Mouse (Mus musculus) myocyte (in vitro differentiated cells): ENCODE data around the gene Avpr1b. TPM values are rescaled to one million over a fixed set of nuclear protein-coding genes. Genes with fewer than 3 reads are reported as not detected.
A peak's percentile ranks its signal among the peaks of the same experiment; 100 is the strongest.

Source experiments
- H3K27me3 ChIP-seq: one replicate; pipeline ENCODE4 v1.6.1; 2011; ENCODE audit not compliant: control insufficient read depth, insufficient read depth, insufficient read length
- H3K36me3 ChIP-seq: one replicate; pipeline ENCODE4 v1.6.1; 2011; ENCODE audit not compliant: control insufficient read depth, insufficient read depth
- H3K4me2 ChIP-seq: one replicate; pipeline ENCODE4 v1.6.1; 2011; ENCODE audit warnings: low read depth, control low read depth
- H3K4me3 ChIP-seq: one replicate; pipeline ENCODE4 v1.5.1; 2011; ENCODE audit warnings: mild to moderate bottlenecking, control low read depth, moderate library complexity
- H3K79me2 ChIP-seq: one replicate; pipeline ENCODE4 v1.6.1; 2011; ENCODE audit not compliant: control insufficient read depth, insufficient read depth
- H3ac ChIP-seq: one replicate; pipeline ENCODE4 v1.6.1; 2011; ENCODE audit not compliant: control insufficient read depth, insufficient read length
- CEBPB ChIP-seq: IDR thresholded peaks from 2 replicates; pipeline ENCODE4 v1.6.1; 2011; ENCODE audit warnings: mild to moderate bottlenecking, moderate library complexity; ENCODE audit not compliant: poor library complexity, insufficient read depth, severe bottlenecking
- E2F4 ChIP-seq: IDR thresholded peaks from one replicate; pipeline ENCODE4 v1.6.1; 2011; ENCODE audit warnings: mild to moderate bottlenecking, control low read depth, moderate library complexity; ENCODE audit not compliant: insufficient read depth
- MAX ChIP-seq: IDR thresholded peaks from one replicate; pipeline ENCODE4 v1.6.1; 2011; ENCODE audit warnings: low read depth, mild to moderate bottlenecking, control low read depth
- MYOD1 ChIP-seq, 3 experiments: IDR thresholded peaks; one replicate each; pipeline ENCODE4 v1.6.1; 2011; ENCODE audit warnings: control low read depth in 2 of 3, low read depth in 2 of 3, mild to moderate bottlenecking in 2 of 3, moderate library complexity in 1 of 3; ENCODE audit not compliant: insufficient read length in 2 of 3, control insufficient read depth in 1 of 3
- MYOG ChIP-seq, 3 experiments: IDR thresholded peaks; one replicate each; pipeline ENCODE4 v1.6.1; 2011; ENCODE audit warnings: control low read depth in 2 of 3, low read depth in 2 of 3, mild to moderate bottlenecking in 2 of 3; ENCODE audit not compliant: insufficient read length in 2 of 3, control insufficient read depth in 1 of 3, insufficient read depth in 1 of 3
- POLR2A ChIP-seq: IDR thresholded peaks from one replicate; pipeline ENCODE4 v1.6.1; 2011; ENCODE audit warnings: low read depth, mild to moderate bottlenecking, control low read depth, moderate library complexity; ENCODE audit not compliant: insufficient read length
- POLR2AphosphoS2 ChIP-seq: IDR thresholded peaks from one replicate; pipeline ENCODE4 v1.6.1; 2011; ENCODE audit warnings: low read depth, control low read depth; ENCODE audit not compliant: insufficient read length
- REST ChIP-seq: IDR thresholded peaks from one replicate; pipeline ENCODE4 v1.6.1; 2011; ENCODE audit warnings: mild to moderate bottlenecking, control low read depth, moderate library complexity; ENCODE audit not compliant: insufficient read depth, insufficient read length
- SRF ChIP-seq: IDR thresholded peaks from one replicate; pipeline ENCODE4 v1.6.1; 2011; ENCODE audit warnings: low read depth; ENCODE audit not compliant: control insufficient read depth, insufficient read length
- TCF12 ChIP-seq: IDR thresholded peaks from one replicate; pipeline ENCODE4 v1.6.1; 2011; ENCODE audit warnings: mild to moderate bottlenecking, control low read depth; ENCODE audit not compliant: poor library complexity, insufficient read depth, severe bottlenecking
- TCF3 ChIP-seq: IDR thresholded peaks from one replicate; pipeline ENCODE4 v1.6.1; 2011; ENCODE audit warnings: low read depth, control low read depth; ENCODE audit not compliant: insufficient read length
- USF1 ChIP-seq: IDR thresholded peaks from one replicate; pipeline ENCODE4 v1.6.1; 2011; ENCODE audit warnings: low read depth, mild to moderate bottlenecking, control low read depth, moderate library complexity
- polyA plus RNA-seq: library from polyadenylated mRNA; unstranded; fragments of >200 nt; fragmentation: generic; extraction: Trizol; gene quantifications from one replicate; pipeline ENCODE4 v1.2.1, GENCODE M21; 2012; ENCODE audit warnings: missing spikeins

Avpr1b gene
- polyA plus RNA-seq: not detected

DNA sequence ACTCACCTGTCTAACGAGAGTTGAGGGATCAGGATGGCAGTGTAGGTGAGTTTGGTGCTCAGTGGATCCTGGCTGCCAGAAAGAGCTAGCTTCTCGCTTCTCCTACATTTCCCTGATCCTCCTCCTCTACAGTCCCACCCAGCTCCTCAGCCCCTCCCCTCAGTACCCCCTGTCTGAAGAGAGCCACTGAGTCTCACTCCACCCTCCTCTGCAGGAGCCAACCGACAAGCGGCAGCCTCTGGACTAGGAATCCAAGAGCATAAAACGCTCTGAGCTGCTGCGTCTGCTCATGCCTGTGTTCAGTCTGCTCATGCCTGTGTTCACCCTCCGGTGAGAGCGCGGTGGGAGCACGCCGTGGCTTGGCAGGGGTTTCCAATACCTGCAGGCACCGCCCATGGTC lies at the start of gene Avpr1b:
Avpr1b (plus strand) TSS at position 335 of the 400 bp plus-strand sequence.
- H3K4me3 ChIP-seq: no peak within 1 kb of the TSS
- H3K36me3 ChIP-seq: no peaks in the 10 kb centered on the region
- H3K79me2 ChIP-seq: no peaks in the 10 kb centered on the region
- no peak within 1 kb of the TSS for H3ac ChIP-seq
- H3K27me3 ChIP-seq: peaks cover 71% of the 10 kb centered on the region
- no peak for TF ChIP-seq USF1
- TF ChIP-seq POLR2A: no peak
- TF ChIP-seq MAX: no peak
- TF ChIP-seq TCF12: no peak
- TF ChIP-seq POLR2AphosphoS2: no peak
- no peak within 1 kb of the TSS for H3K4me2 ChIP-seq

- H3K36me3 ChIP-seq: no peaks in the 10 kb centered on the region
- H3K27me3 ChIP-seq: no peaks in the 10 kb centered on the region
- TF ChIP-seq POLR2A: no peak
- no peak for TF ChIP-seq MAX
- TF ChIP-seq TCF3: no peak
- no peak for TF ChIP-seq MYOG (IDR thresholded peaks at IDR 0.05; ENCODE audit: control insufficient read depth in 1 of 3, insufficient read depth in 1 of 3, insufficient read length in 2 of 3, low read depth in 2 of 3)
- TF ChIP-seq TCF12: no peak
- no peak for TF ChIP-seq MYOD1 (IDR thresholded peaks at IDR 0.05; ENCODE audit: control insufficient read depth in 1 of 3, insufficient read length in 2 of 3, low read depth in 2 of 3)
- TF ChIP-seq POLR2AphosphoS2: no peak
- no peak for TF ChIP-seq REST
- TF ChIP-seq CEBPB: no peak
- TF ChIP-seq USF1: no peak
- TF ChIP-seq E2F4: no peak
- TF ChIP-seq SRF: no peak
- H3ac ChIP-seq: no peak overlapping the region
- H3K79me2 ChIP-seq: no peaks in the 10 kb centered on the region
- no peak overlapping the region for H3K4me3 ChIP-seq
- peak overlapping the region; percentile 52 for H3K4me2 ChIP-seq
Measured at GRCm38 (mm10) chr1:131551956-131552355, 47.1 kb upstream of the Avpr1b start.

GRCm38 (mm10) chr1:131553428-131553827 lies 45.6 kb upstream of the Avpr1b start:
- Histone ChIP-seq H3ac (no peak overlapping the region), H3K4me3 (no peak overlapping the region), H3K36me3 (no peaks in the 10 kb centered on the region), H3K27me3 (no peaks in the 10 kb centered on the region), H3K4me2 (no peak overlapping the region), H3K79me2 (no peaks in the 10 kb centered on the region)
- TF ChIP-seq MAX (no peak), E2F4 (no peak), TCF12 (no peak), POLR2AphosphoS2 (no peak)

DNA sequence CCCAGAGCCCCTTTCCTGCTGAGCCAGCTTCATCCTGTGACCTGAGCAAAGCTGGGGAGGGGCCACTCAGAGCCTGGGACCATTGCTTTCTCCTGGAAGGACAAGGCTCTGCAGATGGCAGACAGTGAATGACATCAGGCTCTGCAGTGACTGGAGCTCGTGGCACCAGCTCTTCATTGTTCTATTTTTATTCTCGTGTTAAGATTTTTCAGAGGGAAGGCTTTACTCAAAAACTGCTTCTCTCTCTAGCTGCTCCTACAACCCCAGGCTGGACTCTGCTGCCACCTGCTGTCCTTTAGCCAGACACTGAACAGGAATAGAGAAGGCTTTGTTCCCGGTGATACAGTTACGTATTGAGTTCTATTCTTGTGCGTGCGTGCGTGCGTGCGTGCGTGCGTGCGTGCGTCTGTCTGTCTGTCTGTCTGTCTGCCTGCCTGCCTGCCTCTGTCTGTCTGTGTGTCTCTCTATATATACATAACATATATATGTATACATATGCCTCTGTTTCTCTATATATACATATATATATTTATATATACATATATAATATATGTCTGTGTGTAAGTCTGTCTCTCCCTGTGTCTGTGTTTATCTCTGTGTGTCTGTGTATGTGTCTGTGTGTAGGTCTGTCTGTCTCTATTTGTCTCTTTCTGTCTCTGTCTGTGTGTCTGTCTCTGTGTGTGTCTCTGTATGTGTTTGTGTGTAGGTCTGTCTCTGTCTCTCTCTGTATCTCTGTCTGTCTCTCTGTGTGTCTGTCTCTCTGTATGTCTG lies 43.8 kb upstream of the Avpr1b start:
- no peaks in the 10 kb centered on the region for H3K36me3 ChIP-seq
- TF ChIP-seq MYOG (IDR thresholded peaks at IDR 0.05; ENCODE audit: control insufficient read depth in 1 of 3, insufficient read depth in 1 of 3, insufficient read length in 2 of 3, low read depth in 2 of 3) (no peak), TCF3 (no peak), USF1 (no peak), MAX (no peak), TCF12 (no peak), MYOD1 (IDR thresholded peaks at IDR 0.05; ENCODE audit: control insufficient read depth in 1 of 3, insufficient read length in 2 of 3, low read depth in 2 of 3) (no peak), POLR2AphosphoS2 (no peak), SRF (no peak), E2F4 (no peak), REST (no peak), CEBPB (no peak), POLR2A (no peak)
- no peak overlapping the region for H3ac ChIP-seq
- no peak overlapping the region for H3K4me3 ChIP-seq
- H3K79me2 ChIP-seq: no peaks in the 10 kb centered on the region
- H3K4me2 ChIP-seq: peak overlapping the region; percentile 67
- no peaks in the 10 kb centered on the region for H3K27me3 ChIP-seq

GRCm38 (mm10) chr1:131560500-131560899 lies 38.5 kb upstream of the Avpr1b start:
- H3K4me2 ChIP-seq: no peak overlapping the region
- H3K36me3 ChIP-seq: no peaks in the 10 kb centered on the region
- no peak overlapping the region for H3K4me3 ChIP-seq
- TF ChIP-seq E2F4: no peak
- no peak for TF ChIP-seq SRF
- no peak for TF ChIP-seq TCF12
- TF ChIP-seq MYOG (IDR thresholded peaks at IDR 0.05; ENCODE audit: control insufficient read depth in 1 of 3, insufficient read depth in 1 of 3, insufficient read length in 2 of 3, low read depth in 2 of 3): no peak
- TF ChIP-seq REST: no peak
- TF ChIP-seq CEBPB: no peak
- no peak for TF ChIP-seq MAX
- TF ChIP-seq MYOD1 (IDR thresholded peaks at IDR 0.05; ENCODE audit: control insufficient read depth in 1 of 3, insufficient read length in 2 of 3, low read depth in 2 of 3): no peak
- TF ChIP-seq TCF3: no peak
- TF ChIP-seq USF1: no peak
- TF ChIP-seq POLR2AphosphoS2: no peak
- no peak for TF ChIP-seq POLR2A
- no peaks in the 10 kb centered on the region for H3K79me2 ChIP-seq
- H3K27me3 ChIP-seq: no peaks in the 10 kb centered on the region
- no peak overlapping the region for H3ac ChIP-seq
